12 mouse cellular contexts compared by ENCODE assay signal in the genomic region with DNA sequence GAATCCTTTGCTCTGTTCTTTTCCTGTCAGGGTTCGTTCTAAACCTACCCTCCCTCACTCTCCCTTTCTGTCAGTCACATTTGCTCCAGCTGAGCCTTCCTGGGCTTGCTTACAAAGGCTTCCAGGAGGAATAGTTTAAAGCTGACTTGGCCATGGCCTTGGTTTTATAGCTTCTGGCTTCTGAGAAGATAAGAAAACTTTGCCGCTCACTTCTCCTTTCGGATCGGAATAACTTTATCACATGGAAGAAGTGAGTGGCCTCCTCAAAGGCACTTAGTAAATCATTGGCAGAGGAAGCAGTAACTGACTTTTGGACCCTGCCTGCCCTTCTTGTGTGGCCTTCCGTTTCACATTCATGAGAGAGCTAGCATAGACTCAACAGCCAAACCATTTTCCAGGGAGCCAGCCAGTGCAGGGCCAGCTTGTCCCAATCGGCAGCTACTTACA.
A peak's percentile ranks its signal among the peaks of the same experiment; 100 is the strongest.
DNase-seq lines count a peak whose midpoint lies in the region; ATAC-seq and TF ChIP-seq lines count a peak whose summit lies in the region.
"Had no signal": no experiment of that assay in that cellular context is flagged by ENCODE, and none has a peak within 500 bp of the region (broad histone marks: within the 10 kb centered on the region; RNA-seq: fewer than 3 reads in every experiment).

No protein-coding gene starts in this region.

- H3K79me2 ChIP-seq in liver, adult 2 months (ENCODE audit: control insufficient read depth, insufficient read depth, low read length), result no peaks in the 10 kb centered on the region

- TF ChIP-seq CTCF in liver, adult 2 months (IDR thresholded peaks at IDR 0.05; ENCODE audit: low read depth, low read length), result no peak
- no peak for TF ChIP-seq CTCF in heart, postnatal 0 days (IDR thresholded peaks at IDR 0.05; ENCODE audit: low read depth)
- TF ChIP-seq CTCF in left cerebral cortex, adult 2 months (IDR thresholded peaks at IDR 0.05), result no peak

- TF ChIP-seq EP300 in heart, postnatal 0 days (IDR thresholded peaks at IDR 0.05; ENCODE audit: low read depth), result no peak

- ATAC-seq in liver, embryonic 11.5 days (replicated peaks; ENCODE audit: low FRiP score), result no peak
- 0 out of 2 replicates have a peak, but pooled peaks have one; percentile 30 for ATAC-seq in heart, postnatal 0 days (ENCODE audit: insufficient read depth, low read depth)
- peak; percentile 81 for ATAC-seq in stomach, embryonic 15.5 days (ENCODE audit: insufficient read depth, low FRiP score, low read depth)
- no peak for ATAC-seq in midbrain, embryonic 15.5 days (replicated peaks)
- ATAC-seq: CD4-positive, CD25-positive, alpha-beta regulatory T cell, adult 4 months had no signal

- H3K27ac ChIP-seq in liver, adult 2 months (replicated peaks; ENCODE audit: insufficient read depth, low read depth, low read length), result 0 out of 2 replicates have a peak overlapping the region, but pooled peaks have one; percentile 12
- H3K27ac ChIP-seq in liver, embryonic 11.5 days (ENCODE audit: low read depth, low read length), result no peak overlapping the region; the same call in 1 of the 2 replicates
- no peak overlapping the region for H3K27ac ChIP-seq in heart, postnatal 0 days (ENCODE audit: low read depth)
- no peak overlapping the region; the same call in 1 of the 2 replicates for H3K27ac ChIP-seq in stomach, embryonic 15.5 days
- no peak overlapping the region for H3K27ac ChIP-seq in left cerebral cortex, adult 2 months
- no peak overlapping the region for H3K27ac ChIP-seq in midbrain, embryonic 15.5 days
- H3K27ac ChIP-seq: macrophage; neural tube, embryonic 15.5 days had no signal

- H3K9ac ChIP-seq in liver, adult 2 months (ENCODE audit: low read depth, low read length), result no peak overlapping the region
- no peak overlapping the region for H3K9ac ChIP-seq in liver, embryonic 11.5 days (ENCODE audit: low read depth, low read length)
- H3K9ac ChIP-seq in heart, postnatal 0 days (replicated peaks; ENCODE audit: low read depth, low read length), result no peak overlapping the region
- H3K9ac ChIP-seq in stomach, embryonic 15.5 days, result no peak overlapping the region
- H3K9ac ChIP-seq in midbrain, embryonic 15.5 days, result no peak overlapping the region
- H3K9ac ChIP-seq: neural tube, embryonic 15.5 days had no signal

- no peak overlapping the region for H3K4me3 ChIP-seq in liver, adult 2 months (ENCODE audit: insufficient read depth, low read depth, low read length)
- H3K4me3 ChIP-seq in liver, embryonic 11.5 days (ENCODE audit: low read depth, low read length), result no peak overlapping the region
- no peak overlapping the region for H3K4me3 ChIP-seq in heart, postnatal 0 days (ENCODE audit: low read depth, low read length)
- H3K4me3 ChIP-seq in stomach, embryonic 15.5 days (replicated peaks), result no peak overlapping the region
- H3K4me3 ChIP-seq in left cerebral cortex, adult 2 months, result no peak overlapping the region
- H3K4me3 ChIP-seq in midbrain, embryonic 15.5 days, result no peak overlapping the region
- H3K4me3 ChIP-seq: neural tube, embryonic 15.5 days had no signal

- DNase-seq in liver, adult 2 months (ENCODE audit: extremely low read depth, low read depth, low spot score), result peak; percentile 83
- DNase-seq in liver, embryonic 11.5 days (ENCODE audit: low spot score), result no peak
- peak; percentile 23 for DNase-seq in heart, postnatal 0 days (ENCODE audit: low spot score)
- DNase-seq in kidney, postnatal 25 days, result peak; percentile 69 to 83
- DNase-seq in left cerebral cortex, adult 2 months (ENCODE audit: extremely low spot score in 1 of 2, low spot score in 2 of 2), result no peak
- DNase-seq in left cerebral cortex, postnatal 25 days (ENCODE audit: low spot score in 2 of 2), result no peak
- DNase-seq: thymus, postnatal 4 days had no signal

- TF ChIP-seq POLR2A in liver, adult 2 months (IDR thresholded peaks at IDR 0.05; ENCODE audit: extremely low read depth, insufficient read depth, low read length), result no peak

- H3K9me3 ChIP-seq in liver, embryonic 11.5 days (ENCODE audit: control insufficient read depth, low read length), result no peaks in the 10 kb centered on the region
- no peaks in the 10 kb centered on the region for H3K9me3 ChIP-seq in heart, postnatal 0 days (replicated peaks; ENCODE audit: control insufficient read depth, low read length)
- no peaks in the 10 kb centered on the region for H3K9me3 ChIP-seq in stomach, embryonic 15.5 days
- no peaks in the 10 kb centered on the region for H3K9me3 ChIP-seq in midbrain, embryonic 15.5 days
- H3K9me3 ChIP-seq: neural tube, embryonic 15.5 days had no signal

- no peaks in the 10 kb centered on the region for H3K27me3 ChIP-seq in liver, adult 2 months (ENCODE audit: control insufficient read depth, insufficient read depth, low read length)
- no peaks in the 10 kb centered on the region for H3K27me3 ChIP-seq in liver, embryonic 11.5 days (replicated peaks; ENCODE audit: control insufficient read depth, insufficient read depth, low read length)
- H3K27me3 ChIP-seq in heart, postnatal 0 days (ENCODE audit: control insufficient read depth, insufficient read depth, low read length), result no peaks in the 10 kb centered on the region
- H3K27me3 ChIP-seq in stomach, embryonic 15.5 days (replicated peaks), result no peaks in the 10 kb centered on the region
- H3K27me3 ChIP-seq in midbrain, embryonic 15.5 days (replicated peaks), result no peaks in the 10 kb centered on the region
- H3K27me3 ChIP-seq: neural tube, embryonic 15.5 days had no signal

- H3K36me3 ChIP-seq in liver, adult 2 months (ENCODE audit: control insufficient read depth, insufficient read depth, low read length), result no peaks in the 10 kb centered on the region
- no peaks in the 10 kb centered on the region for H3K36me3 ChIP-seq in liver, embryonic 11.5 days (ENCODE audit: control insufficient read depth, insufficient read depth, low read length)
- H3K36me3 ChIP-seq in heart, postnatal 0 days (replicated peaks; ENCODE audit: control insufficient read depth, insufficient read depth, low read length), result no peaks in the 10 kb centered on the region
- H3K36me3 ChIP-seq in stomach, embryonic 15.5 days, result no peaks in the 10 kb centered on the region
- H3K36me3 ChIP-seq in midbrain, embryonic 15.5 days (replicated peaks), result no peaks in the 10 kb centered on the region
- H3K36me3 ChIP-seq: neural tube, embryonic 15.5 days had no signal

- H3K4me1 ChIP-seq in liver, adult 2 months (ENCODE audit: control insufficient read depth, insufficient read depth, low read length), result peaks cover 10% of the 10 kb centered on the region
- no peaks in the 10 kb centered on the region; the same call in 1 of the 2 replicates for H3K4me1 ChIP-seq in liver, embryonic 11.5 days (replicated peaks; ENCODE audit: control insufficient read depth, insufficient read depth, low read length)
- no peaks in the 10 kb centered on the region for H3K4me1 ChIP-seq in heart, postnatal 0 days (ENCODE audit: control insufficient read depth, insufficient read depth)
- 0 out of 2 replicates have a peak, but pooled peaks cover 11% of the 10 kb centered on the region for H3K4me1 ChIP-seq in stomach, embryonic 15.5 days
- H3K4me1 ChIP-seq in midbrain, embryonic 15.5 days, result no peaks in the 10 kb centered on the region
- H3K4me1 ChIP-seq: neural tube, embryonic 15.5 days had no signal

- no peak overlapping the region for H3K4me2 ChIP-seq in liver, embryonic 11.5 days
- no peak overlapping the region for H3K4me2 ChIP-seq in heart, postnatal 0 days (ENCODE audit: low read depth, low read length)
- no peak overlapping the region for H3K4me2 ChIP-seq in stomach, embryonic 15.5 days
- H3K4me2 ChIP-seq in midbrain, embryonic 15.5 days, result no peak overlapping the region
- H3K4me2 ChIP-seq: neural tube, embryonic 15.5 days had no signal

- intact Hi-C loops in left cerebral cortex, adult 2 months (cut with DNase I), result no loop called here
- intact Hi-C loops in left cerebral cortex, postnatal 25 days (cut with DNase I), result no loop called here

- WGBS in liver, adult 2 months, result 9% methylated on average over 6 of the region's 6 CpGs
- WGBS in liver, embryonic 11.5 days, result 30% methylated on average over 6 of the region's 6 CpGs
- WGBS in heart, postnatal 0 days, result 17% methylated on average over 6 of the region's 6 CpGs
- 34% methylated on average over 6 of the region's 6 CpGs for WGBS in stomach, embryonic 15.5 days
- WGBS in midbrain, embryonic 15.5 days, result 61% methylated on average over 6 of the region's 6 CpGs

Comparison
In these comparisons a context has a peak if more than half of its experiments do, and no peak if none do; other contexts are left out.
1. DNase-seq: peak in liver, adult 2 months (single experiment), heart, postnatal 0 days (single experiment) and kidney, postnatal 25 days (2 of 2); none in liver, embryonic 11.5 days (single experiment), left cerebral cortex, adult 2 months (0 of 2) and left cerebral cortex, postnatal 25 days (0 of 2).
2. ATAC-seq: peak in heart, postnatal 0 days (single experiment) and stomach, embryonic 15.5 days (single experiment); none in liver, embryonic 11.5 days (single experiment) and midbrain, embryonic 15.5 days (single experiment).